Mouse (Mus musculus) liver, embryonic 15.5 days (tissue): ENCODE data around the gene Acadl. TPM values are rescaled to one million over a fixed set of nuclear protein-coding genes. Genes with fewer than 3 reads are reported as not detected.
A peak's percentile ranks its signal among the peaks of the same experiment; 100 is the strongest.

ENCODE experiments used
- ATAC-seq: fragments of 200-750 bp; cut with Nextera tagmentation; 2 replicates; pipeline ENCODE4 v1.8.0; 2017; ENCODE audit warnings: moderate number of reproducible peaks, mild to moderate bottlenecking, moderate library complexity; ENCODE audit not compliant: insufficient read depth
- H3K27ac ChIP-seq: fragments of 300-500 bp; sonication (generic); replicated peaks from 2 replicates; pipeline ENCODE4 v1.5.1; 2015; ENCODE audit warnings: mild to moderate bottlenecking, inconsistent platforms
- H3K27me3 ChIP-seq: fragments of 300-500 bp; sonication (generic); 2 replicates; pipeline ENCODE4 v1.6.1; 2015; ENCODE audit warnings: mild to moderate bottlenecking, inconsistent platforms
- H3K36me3 ChIP-seq: fragments of 300-500 bp; sonication (generic); replicated peaks from 2 replicates; pipeline ENCODE4 v1.6.1; 2015; ENCODE audit warnings: moderate library complexity, mild to moderate bottlenecking, inconsistent platforms
- H3K4me1 ChIP-seq: fragments of 300-500 bp; sonication (generic); replicated peaks from 2 replicates; pipeline ENCODE4 v1.6.1; 2015; ENCODE audit warnings: inconsistent platforms
- H3K4me2 ChIP-seq: fragments of 300-500 bp; sonication (generic); 2 replicates; pipeline ENCODE4 v1.6.1; 2015; ENCODE audit warnings: moderate library complexity, mild to moderate bottlenecking, inconsistent platforms
- H3K4me3 ChIP-seq: fragments of 300-500 bp; sonication (generic); replicated peaks from 2 replicates; pipeline ENCODE4 v1.5.1; 2015; ENCODE audit warnings: mild to moderate bottlenecking, inconsistent platforms
- H3K9ac ChIP-seq: fragments of 300-500 bp; sonication (generic); 2 replicates; pipeline ENCODE4 v1.6.1; 2015; ENCODE audit warnings: moderate library complexity, mild to moderate bottlenecking, inconsistent platforms
- H3K9me3 ChIP-seq: fragments of 300-500 bp; sonication (generic); replicated peaks from 2 replicates; pipeline ENCODE4 v1.6.1; 2016; ENCODE audit warnings: inconsistent platforms
- WGBS: fragments of 180-500 bp; shearing (Covaris S2); methylation state at CpG from one replicate; pipeline ENCODE4 v1.1.7; 2015; ENCODE audit warnings: mixed read lengths; ENCODE audit not compliant: insufficient replicate concordance; 5-methylcytosine and 5-hydroxymethylcytosine counted together
- polyA plus RNA-seq: library from polyadenylated mRNA; unstranded; fragments of >200 nt; fragmentation: Nextera tagmentation; extraction: Ambion mirVana; gene quantifications from 2 replicates; pipeline ENCODE4 v1.2.1, GENCODE M21; 2015

Gene Acadl
- 140 and 145 TPM in 2 replicates for polyA plus RNA-seq

GRCm38 (mm10) chr1:66862712-66863511 is at the start of gene Acadl:
Gene Acadl, minus strand, starts transcription at chr1:66863277.
- Histone ChIP-seq H3K4me2 (peak within 1 kb of the TSS; percentile 89), H3K4me1 (peaks cover 27% of the 10 kb centered on the region), H3K36me3 (peaks cover 5% of the 10 kb centered on the region), H3K4me3 (peak within 1 kb of the TSS; percentile 96), H3K27ac (peak within 1 kb of the TSS; percentile 93), H3K27me3 (no peaks in the 10 kb centered on the region), H3K9ac (peak within 1 kb of the TSS; percentile 91), H3K9me3 (no peaks in the 10 kb centered on the region)
- under 1% methylated on average over 77 of the region's 85 CpGs for WGBS
- peak; percentile 96 for ATAC-seq

DNA sequence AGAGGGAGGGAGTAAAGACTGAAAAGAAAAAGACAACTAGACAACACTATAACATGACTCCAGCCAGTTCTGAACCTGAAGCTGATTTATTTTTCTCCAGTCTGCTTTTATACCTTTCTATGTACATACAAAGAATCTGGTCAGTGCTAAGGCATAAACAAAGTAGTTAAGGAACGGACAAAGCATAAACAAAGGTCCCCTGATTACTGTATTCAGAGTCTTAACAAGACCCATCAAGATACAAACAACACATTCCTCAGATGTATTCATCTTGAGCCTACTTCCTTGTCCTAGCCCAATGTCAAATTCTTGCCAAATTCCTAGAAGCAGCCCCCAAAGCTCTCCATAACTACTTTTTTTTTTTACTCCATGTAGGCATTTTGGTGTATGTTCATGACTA is 49.2 kb upstream of the Acadl start:
- H3K36me3 ChIP-seq, result no peaks in the 10 kb centered on the region
- no peak overlapping the region for H3K9ac ChIP-seq
- 59% methylated on average over 1 of the region's 1 CpGs for WGBS
- H3K9me3 ChIP-seq, result no peaks in the 10 kb centered on the region
- H3K4me3 ChIP-seq, result no peak overlapping the region
- no peaks in the 10 kb centered on the region for H3K27me3 ChIP-seq
- H3K4me2 ChIP-seq, result no peak overlapping the region
- ATAC-seq, result no peak
- no peak overlapping the region for H3K27ac ChIP-seq
- no peaks in the 10 kb centered on the region for H3K4me1 ChIP-seq

DNA sequence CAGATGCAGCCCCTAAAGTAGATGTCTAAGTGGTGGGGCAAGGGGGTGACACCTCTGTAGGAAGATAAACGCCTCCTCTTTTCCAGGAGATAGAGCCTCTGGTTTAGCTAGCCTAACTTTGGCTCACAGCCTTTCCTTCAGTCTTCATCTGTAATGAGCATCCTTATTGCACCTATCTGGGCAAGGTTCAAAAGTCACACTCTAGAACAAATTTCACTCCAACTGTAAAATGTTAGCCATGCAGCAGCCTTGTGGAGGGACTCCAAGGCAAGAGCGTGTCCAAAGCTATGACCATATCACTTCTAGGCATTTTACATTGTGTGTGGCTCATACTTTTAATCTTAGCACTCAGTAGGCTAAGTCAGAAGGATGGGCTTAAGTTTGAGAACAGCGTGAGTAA is 39.5 kb upstream of the Acadl start:
- Histone ChIP-seq H3K4me3 (no peak overlapping the region), H3K4me1 (no peaks in the 10 kb centered on the region), H3K9ac (no peak overlapping the region), H3K27me3 (no peaks in the 10 kb centered on the region), H3K27ac (no peak overlapping the region), H3K9me3 (no peaks in the 10 kb centered on the region), H3K36me3 (no peaks in the 10 kb centered on the region), H3K4me2 (no peak overlapping the region)
- 54% methylated on average over 3 of the region's 3 CpGs for WGBS
- no peak for ATAC-seq

GRCm38 (mm10) chr1:66900946-66901345 is 37.9 kb upstream of the Acadl start:
- Histone ChIP-seq H3K4me1 (0 out of 2 replicates have a peak, but pooled peaks cover 1% of the 10 kb centered on the region), H3K36me3 (no peaks in the 10 kb centered on the region), H3K4me2 (no peak overlapping the region), H3K27ac (no peak overlapping the region), H3K4me3 (no peak overlapping the region), H3K9me3 (no peaks in the 10 kb centered on the region), H3K27me3 (no peaks in the 10 kb centered on the region), H3K9ac (no peak overlapping the region)
- 66% methylated on average over 4 of the region's 4 CpGs for WGBS
- peak; percentile 52; the same call in 1 of the 2 replicates for ATAC-seq

GRCm38 (mm10) chr1:66898261-66898660 is 35.2 kb upstream of the Acadl start:
- Histone ChIP-seq H3K4me1 (0 out of 2 replicates have a peak, but pooled peaks cover 3% of the 10 kb centered on the region), H3K36me3 (no peaks in the 10 kb centered on the region), H3K4me2 (no peak overlapping the region), H3K9ac (no peak overlapping the region), H3K27ac (no peak overlapping the region), H3K9me3 (no peaks in the 10 kb centered on the region), H3K4me3 (no peak overlapping the region), H3K27me3 (no peaks in the 10 kb centered on the region)
- 74% methylated on average over 7 of the region's 7 CpGs for WGBS
- no peak for ATAC-seq

GRCm38 (mm10) chr1:66896556-66896955 is 33.5 kb upstream of the Acadl start:
- Histone ChIP-seq H3K4me3 (no peak overlapping the region), H3K27ac (no peak overlapping the region), H3K36me3 (no peaks in the 10 kb centered on the region), H3K4me2 (no peak overlapping the region), H3K27me3 (no peaks in the 10 kb centered on the region), H3K4me1 (0 out of 2 replicates have a peak, but pooled peaks cover 3% of the 10 kb centered on the region), H3K9ac (no peak overlapping the region), H3K9me3 (no peaks in the 10 kb centered on the region)
- no peak for ATAC-seq
- 30% methylated on average over 5 of the region's 5 CpGs for WGBS

- ATAC-seq, result peak; percentile 24
- H3K27ac ChIP-seq, result no peak overlapping the region
- no peak overlapping the region for H3K4me3 ChIP-seq
- 25% methylated on average over 5 of the region's 5 CpGs for WGBS
- H3K36me3 ChIP-seq, result no peaks in the 10 kb centered on the region
- peak overlapping the region; percentile 29 for H3K4me2 ChIP-seq
- no peaks in the 10 kb centered on the region for H3K27me3 ChIP-seq
- no peaks in the 10 kb centered on the region for H3K9me3 ChIP-seq
- 0 out of 2 replicates have a peak, but pooled peaks cover 3% of the 10 kb centered on the region for H3K4me1 ChIP-seq
- H3K9ac ChIP-seq, result no peak overlapping the region; the same call in 1 of the 2 replicates
Observed at GRCm38 (mm10) chr1:66896125-66896524, 33.0 kb upstream of the Acadl start.

DNA sequence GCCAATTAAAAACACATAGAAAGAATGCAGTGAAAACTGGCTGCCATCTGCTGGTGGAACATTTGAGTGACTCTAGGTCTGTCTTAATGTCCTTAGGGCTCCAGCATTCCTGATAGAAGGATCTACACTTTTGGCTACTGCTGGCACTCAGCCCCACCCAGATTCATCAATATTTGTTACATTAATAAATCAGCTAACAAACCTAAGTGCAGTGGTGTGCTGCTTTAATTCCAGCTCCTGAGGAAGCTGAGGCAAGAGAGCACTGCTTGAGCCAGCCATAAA is 32.7 kb upstream of the Acadl start:
- Histone ChIP-seq H3K4me2 (peak overlapping the region; percentile 29), H3K27ac (no peak overlapping the region), H3K4me3 (no peak overlapping the region), H3K9ac (no peak overlapping the region; the same call in 1 of the 2 replicates), H3K4me1 (0 out of 2 replicates have a peak, but pooled peaks cover 3% of the 10 kb centered on the region), H3K27me3 (no peaks in the 10 kb centered on the region), H3K9me3 (no peaks in the 10 kb centered on the region), H3K36me3 (no peaks in the 10 kb centered on the region)
- peak; percentile 82 for ATAC-seq

GRCm38 (mm10) chr1:66895093-66895836 is 32.2 kb upstream of the Acadl start:
- 57% methylated on average over 6 of the region's 6 CpGs for WGBS
- no peak overlapping the region for H3K4me3 ChIP-seq
- H3K27me3 ChIP-seq, result no peaks in the 10 kb centered on the region
- no peaks in the 10 kb centered on the region for H3K36me3 ChIP-seq
- H3K9ac ChIP-seq, result no peak overlapping the region
- 0 out of 2 replicates have a peak overlapping the region, but pooled peaks have one; percentile 19 for H3K27ac ChIP-seq
- peak; percentile 56 for ATAC-seq
- H3K4me1 ChIP-seq, result 0 out of 2 replicates have a peak, but pooled peaks cover 3% of the 10 kb centered on the region
- no peaks in the 10 kb centered on the region for H3K9me3 ChIP-seq
- H3K4me2 ChIP-seq, result peak overlapping the region; percentile 32

DNA sequence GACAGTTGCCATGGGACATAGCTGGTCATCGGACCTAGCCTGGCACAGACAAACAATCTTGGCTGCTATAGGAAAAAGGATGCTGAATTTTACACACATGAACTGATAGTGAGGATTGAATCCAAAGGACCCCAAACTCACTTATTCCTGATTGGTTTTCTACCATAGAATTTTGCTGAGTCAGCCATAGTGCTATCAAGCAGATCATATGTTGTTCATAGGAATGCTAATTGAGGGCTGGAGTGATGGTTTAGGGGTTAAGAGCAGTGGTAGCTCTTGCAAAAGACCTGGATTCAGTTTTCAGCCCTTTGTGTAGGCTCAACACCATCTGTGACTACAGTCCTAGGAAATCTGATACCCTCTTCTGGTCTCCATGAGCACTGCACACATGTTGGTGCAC is 24.1 kb upstream of the Acadl start:
- no peaks in the 10 kb centered on the region for H3K4me1 ChIP-seq
- H3K9ac ChIP-seq, result no peak overlapping the region
- no peaks in the 10 kb centered on the region for H3K27me3 ChIP-seq
- 57% methylated on average over 1 of the region's 1 CpGs for WGBS
- no peak overlapping the region for H3K27ac ChIP-seq
- no peak overlapping the region for H3K4me3 ChIP-seq
- H3K4me2 ChIP-seq, result no peak overlapping the region
- H3K9me3 ChIP-seq, result no peaks in the 10 kb centered on the region
- no peaks in the 10 kb centered on the region for H3K36me3 ChIP-seq
- no peak for ATAC-seq

- Histone ChIP-seq H3K4me1 (no peaks in the 10 kb centered on the region), H3K27me3 (no peaks in the 10 kb centered on the region), H3K9ac (no peak overlapping the region), H3K4me2 (no peak overlapping the region), H3K36me3 (no peaks in the 10 kb centered on the region), H3K27ac (no peak overlapping the region), H3K9me3 (no peaks in the 10 kb centered on the region), H3K4me3 (no peak overlapping the region)
- 73% methylated on average over 2 of the region's 2 CpGs for WGBS
- no peak for ATAC-seq
Observed at GRCm38 (mm10) chr1:66880217-66880616, 17.1 kb upstream of the Acadl start.
